In genomic region chr2:119548691-119549090, GRCm38 (mm10) we compare ENCODE assay signal across 8 mouse cellular contexts. TPM values are rescaled to one million over a fixed set of nuclear protein-coding genes. Genes with fewer than 3 reads are reported as not detected.
DNase-seq lines count a peak whose midpoint lies in the region; ATAC-seq lines count a peak whose summit lies in the region.

No protein-coding gene starts in this region.

- H3K9me3 ChIP-seq in kidney, embryonic 15.5 days (replicated peaks): no peaks in the 10 kb centered on the region
- no peaks in the 10 kb centered on the region for H3K9me3 ChIP-seq in forebrain, embryonic 13.5 days (replicated peaks)
- H3K9me3 ChIP-seq in liver, embryonic 11.5 days (ENCODE audit: control insufficient read depth, low read length): no peaks in the 10 kb centered on the region
- no peaks in the 10 kb centered on the region for H3K9me3 ChIP-seq in neural tube, embryonic 14.5 days (ENCODE audit: control insufficient read depth, low read length)

- no peak for DNase-seq in kidney, postnatal 10 days
- DNase-seq in liver, embryonic 11.5 days (ENCODE audit: low spot score): no peak
- DNase-seq in right cerebral cortex, postnatal 10 days (ENCODE audit: low spot score in 2 of 2): no peak
- no peak for DNase-seq in gastrocnemius, postnatal 36 days

- no peak overlapping the region for H3K27ac ChIP-seq in kidney, embryonic 15.5 days
- H3K27ac ChIP-seq in forebrain, embryonic 13.5 days: no peak overlapping the region
- no peak overlapping the region for H3K27ac ChIP-seq in liver, embryonic 11.5 days (ENCODE audit: low read depth, low read length)
- H3K27ac ChIP-seq in neural tube, embryonic 14.5 days (ENCODE audit: low read depth, low read length): no peak overlapping the region

- H3K9ac ChIP-seq in kidney, embryonic 15.5 days: peak overlapping the region; percentile 65
- H3K9ac ChIP-seq in forebrain, embryonic 13.5 days: peak overlapping the region; percentile 84
- no peak overlapping the region; the same call in 1 of the 2 replicates for H3K9ac ChIP-seq in liver, embryonic 11.5 days (ENCODE audit: low read depth, low read length)
- H3K9ac ChIP-seq in neural tube, embryonic 14.5 days (replicated peaks; ENCODE audit: low read depth, low read length): peak overlapping the region; percentile 64; the same call in 1 of the 2 replicates

- intact Hi-C loops in gastrocnemius, postnatal 36 days (cut with DNase I): loop anchor here (5.0 kb wide), 3 partner anchors 44 to 124 kb away; partner anchors contain the start of gene Ino80

- peaks cover 23% of the 10 kb centered on the region for H3K4me1 ChIP-seq in kidney, embryonic 15.5 days
- H3K4me1 ChIP-seq in forebrain, embryonic 13.5 days: peaks cover 20% of the 10 kb centered on the region
- H3K4me1 ChIP-seq in liver, embryonic 11.5 days (replicated peaks; ENCODE audit: control insufficient read depth, insufficient read depth, low read length): peaks cover 14% of the 10 kb centered on the region
- H3K4me1 ChIP-seq in neural tube, embryonic 14.5 days (ENCODE audit: control insufficient read depth, insufficient read depth, low read length): peaks cover 12% of the 10 kb centered on the region

- WGBS in kidney, embryonic 15.5 days: 72% methylated on average over 5 of the region's 5 CpGs
- 73% methylated on average over 5 of the region's 5 CpGs for WGBS in forebrain, embryonic 13.5 days
- 71% methylated on average over 5 of the region's 5 CpGs for WGBS in liver, embryonic 11.5 days
- WGBS in neural tube, embryonic 14.5 days: 72% methylated on average over 5 of the region's 5 CpGs

- ATAC-seq in kidney, embryonic 15.5 days (replicated peaks; ENCODE audit: low FRiP score): no peak
- no peak for ATAC-seq in forebrain, embryonic 13.5 days
- ATAC-seq in liver, embryonic 11.5 days (replicated peaks; ENCODE audit: low FRiP score): no peak
- ATAC-seq in neural tube, embryonic 14.5 days (ENCODE audit: low read depth): no peak
- no peak for ATAC-seq in CD4-positive, CD25-positive, alpha-beta regulatory T cell, adult 4 months

- H3K27me3 ChIP-seq in kidney, embryonic 15.5 days: no peaks in the 10 kb centered on the region
- H3K27me3 ChIP-seq in forebrain, embryonic 13.5 days: no peaks in the 10 kb centered on the region
- no peaks in the 10 kb centered on the region for H3K27me3 ChIP-seq in liver, embryonic 11.5 days (replicated peaks; ENCODE audit: control insufficient read depth, insufficient read depth, low read length)
- no peaks in the 10 kb centered on the region for H3K27me3 ChIP-seq in neural tube, embryonic 14.5 days (ENCODE audit: control insufficient read depth, insufficient read depth, low read length)

- peak overlapping the region; percentile 82 for H3K4me2 ChIP-seq in kidney, embryonic 15.5 days
- H3K4me2 ChIP-seq in forebrain, embryonic 13.5 days: peak overlapping the region; percentile 73
- peak overlapping the region; percentile 84 for H3K4me2 ChIP-seq in liver, embryonic 11.5 days
- peak overlapping the region; percentile 50 for H3K4me2 ChIP-seq in neural tube, embryonic 14.5 days (ENCODE audit: low read depth, low read length)

- H3K36me3 ChIP-seq in kidney, embryonic 15.5 days: no peaks in the 10 kb centered on the region
- H3K36me3 ChIP-seq in forebrain, embryonic 13.5 days (ENCODE audit: poor library complexity, severe bottlenecking): no peaks in the 10 kb centered on the region
- no peaks in the 10 kb centered on the region for H3K36me3 ChIP-seq in liver, embryonic 11.5 days (ENCODE audit: control insufficient read depth, insufficient read depth, low read length)
- no peaks in the 10 kb centered on the region for H3K36me3 ChIP-seq in neural tube, embryonic 14.5 days (ENCODE audit: control insufficient read depth, insufficient read depth, low read length)

- H3K4me3 ChIP-seq in kidney, embryonic 15.5 days (replicated peaks): peak overlapping the region; percentile 74
- peak overlapping the region; percentile 86 for H3K4me3 ChIP-seq in forebrain, embryonic 13.5 days
- H3K4me3 ChIP-seq in liver, embryonic 11.5 days (ENCODE audit: low read depth, low read length): peak overlapping the region; percentile 57
- H3K4me3 ChIP-seq in neural tube, embryonic 14.5 days (ENCODE audit: low read depth, low read length): peak overlapping the region; percentile 64

RNA-seq across cellular contexts. Expression of gene Chp1, which starts 1.2 kb away (rescaled TPM):
- 59.7 and 60.3 TPM in 2 replicates for polyA plus RNA-seq in kidney, embryonic 15.5 days (2015; fragmentation: Nextera tagmentation; extraction: Ambion mirVana)
- polyA plus RNA-seq in forebrain, embryonic 13.5 days (2015; fragmentation: Nextera tagmentation; extraction: Ambion mirVana): 65.7 and 69.6 TPM in 2 replicates
- polyA plus RNA-seq in liver, embryonic 11.5 days (2014; fragmentation: Nextera tagmentation; extraction: Ambion mirVana): 40.1 and 42.2 TPM in 2 replicates
- 52.6 and 67.9 TPM in 2 replicates for polyA plus RNA-seq in neural tube, embryonic 14.5 days (2014; fragmentation: Nextera tagmentation; extraction: Ambion mirVana)
- polyA plus RNA-seq in CD4-positive, CD25-positive, alpha-beta regulatory T cell, adult 4 months (2017; shearing (Covaris generic)): 10 to 100 TPM; 75.5 to 85.2 TPM
- total RNA-seq in gastrocnemius, postnatal 36 days (2021): 10 to 100 TPM; 66.5 to 75.1 TPM

RNA-seq across cellular contexts. Expression of gene Exd1, which starts 1.3 kb away (rescaled TPM):
- 0.35 and 0.71 TPM in 2 replicates for polyA plus RNA-seq in kidney, embryonic 15.5 days (2015; fragmentation: Nextera tagmentation; extraction: Ambion mirVana)
- 0.34 and 0.59 TPM in 2 replicates for polyA plus RNA-seq in forebrain, embryonic 13.5 days (2015; fragmentation: Nextera tagmentation; extraction: Ambion mirVana)
- 0.25 and 0.29 TPM in 2 replicates for polyA plus RNA-seq in liver, embryonic 11.5 days (2014; fragmentation: Nextera tagmentation; extraction: Ambion mirVana)
- 0.62 and 1.0 TPM in 2 replicates for polyA plus RNA-seq in neural tube, embryonic 14.5 days (2014; fragmentation: Nextera tagmentation; extraction: Ambion mirVana)
- polyA plus RNA-seq in CD4-positive, CD25-positive, alpha-beta regulatory T cell, adult 4 months (2017; shearing (Covaris generic)): under 1 TPM in 1 of 2 experiments, not detected in 1; 0.16 TPM
- under 1 TPM; 0.48 to 0.67 TPM for total RNA-seq in gastrocnemius, postnatal 36 days (2021)
